Mouse (Mus musculus) limb, embryonic 14.5 days (tissue): ENCODE measurements around the gene Camta2. TPM values are rescaled to one million over a fixed set of nuclear protein-coding genes. Genes with fewer than 3 reads are reported as not detected.

Experiments used
- ATAC-seq: fragments of 200-750 bp; cut with Nextera tagmentation; 2 replicates; pipeline ENCODE4 v1.8.0; 2017; ENCODE audit warnings: low read depth, moderate number of reproducible peaks, moderate TSS enrichment; ENCODE audit not compliant: low FRiP score
- DNase-seq: peaks from one replicate; pipeline ENCODE4 v3.0.0-alpha.2; 2015; ENCODE audit warnings: low spot score
- H3K27ac ChIP-seq: fragments of 300-500 bp; sonication (generic); replicated peaks from 2 replicates; pipeline ENCODE4 v1.5.1; 2014; ENCODE audit warnings: low read depth, mild to moderate bottlenecking, low read length, moderate library complexity, mixed read lengths
- H3K27me3 ChIP-seq: fragments of 300-500 bp; sonication (generic); 2 replicates; pipeline ENCODE4 v1.6.1; 2014; ENCODE audit warnings: low read length, mixed read lengths; ENCODE audit not compliant: control insufficient read depth, insufficient read depth
- H3K36me3 ChIP-seq: fragments of 300-500 bp; sonication (generic); 2 replicates; pipeline ENCODE4 v1.6.1; 2014; ENCODE audit warnings: mild to moderate bottlenecking, low read length, moderate library complexity, mixed read lengths; ENCODE audit not compliant: control insufficient read depth, insufficient read depth
- H3K4me1 ChIP-seq: fragments of 300-500 bp; sonication (generic); 2 replicates; pipeline ENCODE4 v1.6.1; 2014; ENCODE audit warnings: antibody characterized with exemption, low read length, mixed read lengths; ENCODE audit not compliant: control insufficient read depth, insufficient read depth
- H3K4me2 ChIP-seq: fragments of 300-500 bp; sonication (generic); replicated peaks from 2 replicates; pipeline ENCODE4 v1.6.1; 2014; ENCODE audit warnings: low read depth, mild to moderate bottlenecking, low read length, moderate library complexity; ENCODE audit not compliant: severe bottlenecking
- H3K4me3 ChIP-seq: fragments of 300-500 bp; sonication (generic); replicated peaks from 2 replicates; pipeline ENCODE4 v1.5.1; 2014; ENCODE audit warnings: low read length
- H3K9ac ChIP-seq: fragments of 300-500 bp; sonication (generic); 2 replicates; pipeline ENCODE4 v1.6.1; 2014; ENCODE audit warnings: mild to moderate bottlenecking, low read depth, low read length, moderate library complexity; ENCODE audit not compliant: severe bottlenecking
- H3K9me3 ChIP-seq: fragments of 300-500 bp; sonication (generic); 2 replicates; pipeline ENCODE4 v1.6.1; 2016; ENCODE audit warnings: low read length; ENCODE audit not compliant: control insufficient read depth
- POLR2A ChIP-seq: fragments of 200-500 bp; IDR thresholded peaks from 2 replicates; pipeline ENCODE4 v1.8.0; 2012; ENCODE audit warnings: inconsistent platforms, mild to moderate bottlenecking, moderate library complexity, borderline replicate concordance; ENCODE audit not compliant: insufficient read depth, insufficient read length; ENCODE audit errors: extremely low read depth
- WGBS: fragments of 180-500 bp; shearing (Covaris S2); extraction: QIAGEN DNeasy Blood & Tissue Kit; methylation state at CpG from one replicate; pipeline ENCODE4 v1.1.7; 2014; 5-methylcytosine and 5-hydroxymethylcytosine counted together
- polyA plus RNA-seq, 2 experiments: library from polyadenylated mRNA; depleted of rRNA in 1 of 2; stranded (reverse) in 1 of 2; unstranded in 1 of 2; fragments of >200 nt; fragmentation: Nextera tagmentation in 1 of 2; extraction: Ambion mirVana in 1 of 2; gene quantifications; 2 replicates each; pipeline versions ENCODE4 v1.2.1 to v1.2.3; 2012 to 2014

Camta2 gene
- polyA plus RNA-seq, 2 experiments = 14.4 to 20.3 TPM

GRCm38 (mm10) chr11:70666687-70667086 is 21.2 kb downstream of the Camta2 start:
- Histone ChIP-seq H3K36me3 (peaks cover 63% of the 10 kb centered on the region), H3K9me3 (no peaks in the 10 kb centered on the region), H3K27ac (no peak overlapping the region), H3K4me1 (peaks cover 11% of the 10 kb centered on the region), H3K4me2 (no peak overlapping the region), H3K4me3 (no peak overlapping the region), H3K27me3 (no peaks in the 10 kb centered on the region), H3K9ac (no peak overlapping the region)
- WGBS = 97% methylated on average over 8 of the region's 8 CpGs
- DNase-seq (no peak), ATAC-seq (no peak)
- TF ChIP-seq POLR2A = no peak

GRCm38 (mm10) chr11:70664741-70665140 is 23.2 kb downstream of the Camta2 start:
- 94% methylated on average over 9 of the region's 9 CpGs for WGBS

GRCm38 (mm10) chr11:70663957-70664356 is 23.9 kb downstream of the Camta2 start:
- Histone ChIP-seq H3K36me3 (peaks cover 64% of the 10 kb centered on the region), H3K4me1 (peaks cover 9% of the 10 kb centered on the region), H3K4me2 (no peak overlapping the region), H3K9ac (no peak overlapping the region), H3K9me3 (no peaks in the 10 kb centered on the region), H3K4me3 (no peak overlapping the region), H3K27ac (no peak overlapping the region), H3K27me3 (no peaks in the 10 kb centered on the region)
- DNase-seq = no peak
- no peak for TF ChIP-seq POLR2A
- no peak for ATAC-seq
- WGBS = 80% methylated on average over 6 of the region's 6 CpGs

More at GRCm38 (mm10) chr11:70664741-70665140, 23.2 kb downstream of the Camta2 start:
- Histone ChIP-seq H3K27me3 (no peaks in the 10 kb centered on the region), H3K9ac (no peak overlapping the region), H3K4me3 (no peak overlapping the region), H3K4me1 (peaks cover 9% of the 10 kb centered on the region), H3K27ac (no peak overlapping the region), H3K36me3 (peaks cover 64% of the 10 kb centered on the region), H3K4me2 (no peak overlapping the region), H3K9me3 (no peaks in the 10 kb centered on the region)
- DNase-seq (no peak), ATAC-seq (no peak)
- no peak for TF ChIP-seq POLR2A

- H3K9ac ChIP-seq = no peak overlapping the region
- no peak for DNase-seq
- ATAC-seq = no peak
- H3K4me1 ChIP-seq = peaks cover 9% of the 10 kb centered on the region
- H3K27ac ChIP-seq = no peak overlapping the region
- no peaks in the 10 kb centered on the region for H3K9me3 ChIP-seq
- no peak overlapping the region for H3K4me2 ChIP-seq
- H3K27me3 ChIP-seq = no peaks in the 10 kb centered on the region
- H3K4me3 ChIP-seq = no peak overlapping the region
- TF ChIP-seq POLR2A = no peak
- 93% methylated on average over 8 of the region's 8 CpGs for WGBS
- peaks cover 64% of the 10 kb centered on the region for H3K36me3 ChIP-seq
Observed at GRCm38 (mm10) chr11:70663101-70663500, 24.8 kb downstream of the Camta2 start.

GRCm38 (mm10) chr11:70660571-70660970 is 27.3 kb downstream of the Camta2 start:
- Histone ChIP-seq H3K36me3 (peaks cover 45% of the 10 kb centered on the region), H3K9me3 (no peaks in the 10 kb centered on the region), H3K4me1 (peaks cover 19% of the 10 kb centered on the region), H3K27ac (no peak overlapping the region), H3K4me3 (no peak overlapping the region), H3K9ac (no peak overlapping the region), H3K27me3 (no peaks in the 10 kb centered on the region), H3K4me2 (no peak overlapping the region)
- DNase-seq = no peak
- no peak for ATAC-seq
- WGBS = 90% methylated on average over 8 of the region's 8 CpGs
- TF ChIP-seq POLR2A = no peak

GRCm38 (mm10) chr11:70658942-70659341 is 29.0 kb downstream of the Camta2 start:
- Histone ChIP-seq H3K9ac (no peak overlapping the region), H3K36me3 (peaks cover 28% of the 10 kb centered on the region), H3K27ac (no peak overlapping the region), H3K9me3 (no peaks in the 10 kb centered on the region), H3K4me3 (no peak overlapping the region), H3K4me1 (peaks cover 19% of the 10 kb centered on the region), H3K4me2 (no peak overlapping the region), H3K27me3 (no peaks in the 10 kb centered on the region)
- no peak for TF ChIP-seq POLR2A
- ATAC-seq (no peak), DNase-seq (no peak)
- WGBS = 71% methylated on average over 8 of the region's 8 CpGs
